Mouse (Mus musculus) kidney, postnatal 25 days (tissue): Measurements from ENCODE around the gene A830018L16Rik.
"Not testable (repeated sequence)": the region's sequence is repeated elsewhere in the genome, so short reads cannot be mapped to it uniquely, and the experiment has no call there.

ENCODE experiments used
- DNase-seq, 2 experiments: peaks; one replicate each; pipeline ENCODE4 v3.0.0; 2021; ENCODE audit warnings: mixed read lengths in 2 of 2

Gene A830018L16Rik

GRCm38 (mm10) chr1:12008789-12009550, 595.1 kb downstream of the A830018L16Rik start:
- DNase-seq = no peak

GRCm38 (mm10) chr1:12009551-12009846, 595.6 kb downstream of the A830018L16Rik start:
- DNase-seq = no peak

GRCm38 (mm10) chr1:12010607-12011006, 596.7 kb downstream of the A830018L16Rik start:
- no peak for DNase-seq

GRCm38 (mm10) chr1:12020646-12021045, 606.7 kb downstream of the A830018L16Rik start:
- not testable (repeated sequence) for DNase-seq
